Mouse (Mus musculus): ENCODE measurements at regions not wholly inside any gene's neighbourhood (a gene's known extent, or its start where the extent isn't known, plus 50 kb on each side); places are given as distances from the start of the nearest gene placed in this dataset.

DNA sequence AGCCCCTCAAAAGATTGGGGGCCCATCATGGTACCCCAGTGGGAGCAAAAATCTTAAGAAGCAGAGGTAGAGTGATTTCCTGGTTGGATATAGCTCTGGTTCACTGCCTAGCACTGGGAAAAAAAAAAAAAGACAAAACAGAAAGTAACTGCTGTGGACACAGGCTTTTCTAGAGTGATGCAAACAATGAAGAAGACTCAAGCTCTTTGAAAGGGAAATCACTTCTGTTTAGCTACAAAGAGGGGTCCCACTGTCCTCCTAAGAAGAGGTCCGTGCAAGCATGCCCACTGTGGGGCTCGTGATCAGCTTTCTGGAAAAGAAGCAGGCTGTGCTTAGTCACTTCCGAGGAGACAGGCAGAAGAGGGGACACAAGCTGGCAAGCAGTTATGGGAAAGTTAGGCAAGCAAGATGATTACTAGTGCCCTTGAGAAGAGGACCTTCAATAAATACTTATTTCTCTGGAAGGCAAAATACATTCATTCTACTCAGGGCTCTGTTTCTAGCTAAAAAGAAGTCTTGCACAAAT is 166.9 kb upstream of the Esrrg start:
- no peak overlapping the region for H3K4me3 ChIP-seq (ENCODE audit: low read depth, low read length)
- ATAC-seq (ENCODE audit: low FRiP score): no peak
- H3K4me1 ChIP-seq (ENCODE audit: insufficient read depth, low read length): no peaks in the 10 kb centered on the region
- H3K36me3 ChIP-seq (ENCODE audit: insufficient read depth, low read length): no peaks in the 10 kb centered on the region
- no peak overlapping the region for H3K27ac ChIP-seq (ENCODE audit: low read depth, low read length)
- no peak overlapping the region for H3K4me2 ChIP-seq (ENCODE audit: low read depth, low read length, poor library complexity, severe bottlenecking)
- no peak overlapping the region for H3K9ac ChIP-seq (replicated peaks; ENCODE audit: low read length, poor library complexity, severe bottlenecking)
- H3K9me3 ChIP-seq (ENCODE audit: low read length): no peaks in the 10 kb centered on the region
- no peaks in the 10 kb centered on the region for H3K27me3 ChIP-seq (ENCODE audit: insufficient read depth, low read length)
- 43% methylated on average over 3 of the region's 3 CpGs for whole genome bisulfite sequencing
- no peak for TF ChIP-seq CTCF (IDR thresholded peaks at IDR 0.05)
- no peak for DNase-seq (ENCODE audit: low spot score)

DNA sequence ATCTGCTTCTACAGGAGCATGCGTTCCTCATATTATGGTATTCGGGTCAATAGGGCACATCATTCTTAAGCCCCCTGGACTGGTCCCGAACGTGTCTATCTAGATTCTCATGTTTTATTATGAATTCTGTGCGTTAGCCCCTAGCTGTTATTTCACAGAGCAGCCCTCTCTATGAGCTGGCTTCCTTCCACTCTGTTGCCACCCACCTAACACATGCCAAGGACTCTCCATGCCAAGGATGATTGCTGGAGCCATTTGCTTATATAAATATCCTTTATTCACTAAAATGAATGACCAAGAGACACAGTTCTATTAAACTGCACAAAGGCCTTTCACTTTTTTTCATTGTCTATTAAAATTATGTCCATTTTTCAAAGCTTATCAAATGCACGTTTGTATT is 162.1 kb upstream of the Esrrg start:
- Histone ChIP-seq H3K9ac (replicated peaks; ENCODE audit: low read length, poor library complexity, severe bottlenecking) (no peak overlapping the region), H3K27me3 (ENCODE audit: insufficient read depth, low read length) (no peaks in the 10 kb centered on the region), H3K27ac (ENCODE audit: low read depth, low read length) (no peak overlapping the region), H3K9me3 (ENCODE audit: low read length) (no peaks in the 10 kb centered on the region), H3K4me2 (ENCODE audit: low read depth, low read length, poor library complexity, severe bottlenecking) (no peak overlapping the region), H3K4me1 (ENCODE audit: insufficient read depth, low read length) (no peaks in the 10 kb centered on the region), H3K4me3 (ENCODE audit: low read depth, low read length) (no peak overlapping the region), H3K36me3 (ENCODE audit: insufficient read depth, low read length) (no peaks in the 10 kb centered on the region)
- no peak for TF ChIP-seq CTCF (IDR thresholded peaks at IDR 0.05)
- WGBS: 88% methylated on average over 6 of the region's 6 CpGs
- ATAC-seq (ENCODE audit: low FRiP score) (no peak), DNase-seq (ENCODE audit: low spot score) (no peak)

DNA sequence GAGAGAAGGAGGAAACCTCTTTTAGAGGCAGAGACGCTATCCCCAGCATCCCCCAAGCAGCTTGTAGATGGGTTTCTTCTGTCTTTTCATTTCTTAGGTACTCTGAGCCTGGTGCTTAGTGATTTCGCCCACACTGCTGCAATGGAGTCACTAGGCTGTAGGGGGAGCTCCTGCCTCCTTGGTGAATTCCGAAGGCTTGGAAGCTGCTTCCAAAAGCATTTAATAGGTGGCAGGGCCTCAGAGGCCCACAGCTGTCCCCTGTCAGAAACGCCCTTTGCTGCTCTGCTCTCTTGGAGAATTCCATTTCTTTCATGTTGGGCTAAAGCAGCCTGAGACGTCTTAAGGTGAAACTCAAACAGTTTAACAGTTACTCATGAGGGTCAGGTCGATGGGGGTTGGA is 160.4 kb upstream of the Esrrg start:
- no peak overlapping the region for H3K27ac ChIP-seq (ENCODE audit: low read depth, low read length)
- no peak for ATAC-seq (ENCODE audit: low FRiP score)
- 14% methylated on average over 6 of the region's 6 CpGs for whole genome bisulfite sequencing
- H3K4me2 ChIP-seq (ENCODE audit: low read depth, low read length, poor library complexity, severe bottlenecking): no peak overlapping the region
- H3K4me3 ChIP-seq (ENCODE audit: low read depth, low read length): no peak overlapping the region
- H3K9ac ChIP-seq (replicated peaks; ENCODE audit: low read length, poor library complexity, severe bottlenecking): no peak overlapping the region
- H3K27me3 ChIP-seq (ENCODE audit: insufficient read depth, low read length): no peaks in the 10 kb centered on the region
- H3K9me3 ChIP-seq (ENCODE audit: low read length): no peaks in the 10 kb centered on the region
- no peaks in the 10 kb centered on the region for H3K4me1 ChIP-seq (ENCODE audit: insufficient read depth, low read length)
- TF ChIP-seq CTCF (IDR thresholded peaks at IDR 0.05): peak; percentile 74
- H3K36me3 ChIP-seq (ENCODE audit: insufficient read depth, low read length): no peaks in the 10 kb centered on the region
- DNase-seq (ENCODE audit: low spot score): peak; percentile 68

DNA sequence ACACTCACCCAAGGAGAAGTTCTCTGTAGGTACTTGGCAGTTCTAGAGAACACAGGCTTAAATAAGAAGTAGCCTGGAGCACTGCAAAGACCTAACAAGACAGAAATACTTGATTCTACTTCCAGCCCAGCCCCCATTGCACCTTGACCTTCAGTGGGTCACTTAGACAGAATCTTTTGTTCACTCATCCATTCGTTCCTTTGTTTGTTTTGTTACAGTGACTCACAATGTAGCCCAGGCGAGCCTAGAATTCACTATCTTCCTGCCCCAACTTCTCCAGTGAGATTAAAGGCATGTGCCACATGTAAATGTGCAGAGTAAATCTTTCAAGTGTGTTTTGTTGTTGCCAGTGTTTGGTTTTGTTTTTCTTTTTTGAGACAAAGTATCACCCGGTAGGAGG is 158.5 kb upstream of the Esrrg start:
- WGBS: 50% methylated on average over 3 of the region's 3 CpGs
- no peak for TF ChIP-seq CTCF (IDR thresholded peaks at IDR 0.05)
- ATAC-seq (ENCODE audit: low FRiP score) (no peak), DNase-seq (ENCODE audit: low spot score) (no peak)
- H3K4me2 ChIP-seq (ENCODE audit: low read depth, low read length, poor library complexity, severe bottlenecking): no peak overlapping the region
- no peaks in the 10 kb centered on the region for H3K4me1 ChIP-seq (ENCODE audit: insufficient read depth, low read length)
- no peak overlapping the region for H3K4me3 ChIP-seq (ENCODE audit: low read depth, low read length)
- H3K9ac ChIP-seq (replicated peaks; ENCODE audit: low read length, poor library complexity, severe bottlenecking): no peak overlapping the region
- no peak overlapping the region for H3K27ac ChIP-seq (ENCODE audit: low read depth, low read length)
- H3K36me3 ChIP-seq (ENCODE audit: insufficient read depth, low read length): no peaks in the 10 kb centered on the region
- H3K27me3 ChIP-seq (ENCODE audit: insufficient read depth, low read length): no peaks in the 10 kb centered on the region
- H3K9me3 ChIP-seq (ENCODE audit: low read length): no peaks in the 10 kb centered on the region

DNA sequence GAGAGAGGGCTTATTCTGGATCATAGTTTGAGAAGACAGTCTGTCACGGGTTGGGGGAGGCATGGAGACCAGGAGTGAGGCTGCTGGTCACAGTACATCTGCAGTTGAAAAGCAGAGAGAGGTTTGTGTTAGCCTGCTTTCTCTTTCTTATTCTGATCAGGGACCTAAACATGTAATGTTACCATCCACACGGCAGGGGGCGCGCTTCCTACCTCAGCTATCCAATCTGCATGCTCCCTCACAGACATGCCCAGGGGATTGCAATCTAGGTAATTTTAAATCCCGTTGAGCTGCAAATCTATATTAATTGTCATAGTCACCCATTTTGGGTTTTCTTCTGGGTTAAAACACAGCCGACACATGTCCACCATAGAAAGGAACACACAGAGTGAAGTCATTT is 156.4 kb upstream of the Esrrg start:
- H3K9ac ChIP-seq (replicated peaks; ENCODE audit: low read length, poor library complexity, severe bottlenecking): no peak overlapping the region
- peak; percentile 67 for TF ChIP-seq CTCF (IDR thresholded peaks at IDR 0.05)
- no peaks in the 10 kb centered on the region for H3K4me1 ChIP-seq (ENCODE audit: insufficient read depth, low read length)
- H3K27ac ChIP-seq (ENCODE audit: low read depth, low read length): no peak overlapping the region
- DNase-seq (ENCODE audit: low spot score) (no peak), ATAC-seq (ENCODE audit: low FRiP score) (no peak)
- H3K36me3 ChIP-seq (ENCODE audit: insufficient read depth, low read length): no peaks in the 10 kb centered on the region
- H3K4me2 ChIP-seq (ENCODE audit: low read depth, low read length, poor library complexity, severe bottlenecking): no peak overlapping the region
- H3K27me3 ChIP-seq (ENCODE audit: insufficient read depth, low read length): no peaks in the 10 kb centered on the region
- 33% methylated on average over 6 of the region's 6 CpGs for WGBS
- no peak overlapping the region for H3K4me3 ChIP-seq (ENCODE audit: low read depth, low read length)
- H3K9me3 ChIP-seq (ENCODE audit: low read length): no peaks in the 10 kb centered on the region

DNA sequence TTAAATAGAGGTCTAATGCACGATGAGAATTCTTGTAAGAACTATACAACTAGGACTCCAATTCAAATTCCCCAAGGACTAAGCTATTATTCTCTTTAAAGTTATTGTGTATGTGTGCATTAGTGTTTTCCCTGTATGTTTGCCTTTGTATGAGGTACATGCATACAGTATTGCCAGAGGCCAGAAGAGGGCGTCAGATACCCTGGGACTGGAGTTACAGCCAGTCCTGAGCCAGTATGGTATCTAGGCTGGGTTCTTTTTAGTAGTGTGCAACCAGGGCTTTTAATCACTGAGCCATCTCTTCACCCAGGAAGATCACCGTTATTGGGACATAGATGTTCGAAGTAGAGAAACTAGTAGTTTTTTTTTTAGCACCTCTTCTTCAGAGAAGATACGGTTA is 154.2 kb upstream of the Esrrg start:
- H3K36me3 ChIP-seq (ENCODE audit: insufficient read depth, low read length): no peaks in the 10 kb centered on the region
- H3K4me2 ChIP-seq (ENCODE audit: low read depth, low read length, poor library complexity, severe bottlenecking): no peak overlapping the region
- no peak overlapping the region for H3K27ac ChIP-seq (ENCODE audit: low read depth, low read length)
- TF ChIP-seq CTCF (IDR thresholded peaks at IDR 0.05): peak; percentile 38
- ATAC-seq (ENCODE audit: low FRiP score): no peak
- DNase-seq (ENCODE audit: low spot score): no peak
- H3K9ac ChIP-seq (replicated peaks; ENCODE audit: low read length, poor library complexity, severe bottlenecking): no peak overlapping the region
- H3K4me1 ChIP-seq (ENCODE audit: insufficient read depth, low read length): no peaks in the 10 kb centered on the region
- no peaks in the 10 kb centered on the region for H3K27me3 ChIP-seq (ENCODE audit: insufficient read depth, low read length)
- no peak overlapping the region for H3K4me3 ChIP-seq (ENCODE audit: low read depth, low read length)
- H3K9me3 ChIP-seq (ENCODE audit: low read length): no peaks in the 10 kb centered on the region
- WGBS: 67% methylated on average over 5 of the region's 5 CpGs

All from midbrain, postnatal 0 days (tissue).